Mouse (Mus musculus): Measurements from ENCODE around the gene Flad1. TPM values are rescaled to one million over a fixed set of nuclear protein-coding genes. Genes with fewer than 3 reads are reported as not detected.

The Flad1 gene
- total RNA-seq, 2 experiments from 2014 or later = 10.7 to 27.7 TPM

- ATAC-seq (replicated peaks; ENCODE audit: low FRiP score, low TSS enrichment, poor library complexity, severe bottlenecking) = no peak
Measured at GRCm38 (mm10) chr3:89364631-89365030, 47.0 kb downstream of the Flad1 start.

GRCm38 (mm10) chr3:89361675-89362074, 50.0 kb downstream of the Flad1 start, which contains the start of gene Dcst2:
TSS of gene Dcst2 (plus strand) at chr3:89361975.
- ATAC-seq (replicated peaks; ENCODE audit: low FRiP score, low TSS enrichment, poor library complexity, severe bottlenecking) = no peak

GRCm38 (mm10) chr3:89360237-89360636, 51.4 kb downstream of the Flad1 start:
- ATAC-seq (replicated peaks; ENCODE audit: low FRiP score, low TSS enrichment, poor library complexity, severe bottlenecking) = no peak

DNA sequence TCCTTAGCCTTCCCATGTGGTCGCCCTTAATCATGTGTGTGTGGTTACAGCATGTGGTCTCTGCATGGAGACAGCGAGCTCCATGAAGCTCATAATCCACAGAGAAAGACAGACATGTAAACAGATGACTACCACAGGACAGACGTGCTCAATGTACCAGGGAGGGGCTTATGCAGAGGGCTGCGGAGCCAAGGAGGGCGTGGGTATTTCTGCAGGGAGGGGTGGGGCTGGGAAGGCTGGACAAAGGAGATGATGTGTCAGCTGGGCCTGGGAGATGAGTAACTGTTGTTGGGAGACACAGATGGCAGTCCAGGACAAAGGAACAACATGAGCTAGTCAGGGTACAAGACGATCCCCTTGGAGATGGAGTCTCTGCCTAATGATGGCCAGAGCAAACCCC, 52.0 kb downstream of the Flad1 start:
- ATAC-seq (replicated peaks; ENCODE audit: low FRiP score, low TSS enrichment, poor library complexity, severe bottlenecking) = no peak

GRCm38 (mm10) chr3:89356029-89356428, 55.6 kb downstream of the Flad1 start:
- ATAC-seq (replicated peaks; ENCODE audit: low FRiP score, low TSS enrichment, poor library complexity, severe bottlenecking) = no peak

GRCm38 (mm10) chr3:89355512-89355902, 56.2 kb downstream of the Flad1 start:
- no peak for ATAC-seq (replicated peaks; ENCODE audit: low FRiP score, low TSS enrichment, poor library complexity, severe bottlenecking)

DNA sequence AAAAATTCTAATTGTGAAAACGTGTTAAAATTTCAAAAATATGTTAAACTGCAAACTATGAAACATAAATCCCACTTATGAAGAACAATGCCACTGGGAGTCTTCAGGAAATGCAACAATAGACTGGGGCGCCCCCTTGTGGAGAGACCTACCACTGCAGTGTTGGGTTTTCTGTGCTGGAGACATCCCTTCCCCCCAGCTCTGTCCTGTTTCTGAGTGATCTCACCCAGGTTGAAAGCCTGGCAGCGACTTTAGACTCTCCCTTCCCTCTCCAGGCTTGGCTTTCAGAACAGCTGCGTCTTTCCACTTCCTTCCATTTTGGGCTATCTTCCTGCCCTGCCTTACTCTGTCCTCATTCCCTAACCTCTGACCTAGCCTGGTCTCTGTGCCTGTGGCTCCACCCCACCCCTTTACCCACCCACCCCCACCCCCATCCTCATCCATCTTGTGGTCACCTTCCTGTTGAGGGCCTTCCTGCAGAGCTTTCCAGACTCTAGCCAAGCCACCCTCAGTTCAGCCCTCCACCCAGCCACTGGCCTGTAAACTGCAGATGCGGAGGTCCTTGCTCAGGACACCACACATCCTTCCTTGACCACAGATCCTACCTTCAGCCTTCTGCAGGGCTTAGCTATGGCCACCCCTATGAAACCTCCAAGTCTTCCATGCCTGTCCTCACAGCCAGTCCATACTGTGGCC, 56.7 kb downstream of the Flad1 start:
- peak; percentile 42; the same call in 1 of the 2 replicates for ATAC-seq (replicated peaks; ENCODE audit: low FRiP score, low TSS enrichment, poor library complexity, severe bottlenecking)

DNA sequence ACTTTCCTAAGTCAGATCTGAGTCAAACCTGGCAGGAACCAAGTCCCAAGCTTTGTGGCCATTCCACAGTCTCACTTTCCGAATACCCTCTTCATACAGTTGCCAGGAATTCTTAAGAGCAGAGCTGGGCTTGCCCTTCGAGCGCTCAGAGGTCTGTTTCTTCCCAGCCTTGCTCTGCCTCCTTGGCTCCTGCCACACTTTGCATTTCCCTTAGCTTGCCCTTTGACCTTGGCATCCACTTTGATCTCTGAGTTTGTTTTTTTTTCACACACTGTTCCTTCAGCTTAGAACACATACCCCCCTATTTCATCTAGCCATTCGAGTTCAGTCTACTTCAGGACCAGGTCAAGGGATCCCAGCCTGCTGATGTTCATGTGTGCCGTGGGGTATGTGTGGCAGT, 60.4 kb downstream of the Flad1 start:
- no peak for ATAC-seq (replicated peaks; ENCODE audit: low FRiP score, low TSS enrichment, poor library complexity, severe bottlenecking)

Other genes with a start within 250 kb of the Flad1 start
- 72.3 and 88.0 TPM in 2 replicates for gene Clk2, start 247.1 kb downstream of the Flad1 start, total RNA-seq (2014; fragmentation: Nextera tagmentation)
- gene Clk2, start 247.1 kb downstream of the Flad1 start, total RNA-seq (2017) = 46.6 and 69.3 TPM in 2 replicates
- gene Scamp3, start 234.4 kb downstream of the Flad1 start, total RNA-seq (2014; fragmentation: Nextera tagmentation) = 86.7 and 129 TPM in 2 replicates
- 32.8 and 34.8 TPM in 2 replicates for gene Scamp3, start 234.4 kb downstream of the Flad1 start, total RNA-seq (2017)
- gene Fam189b, start 228.7 kb downstream of the Flad1 start, total RNA-seq (2014; fragmentation: Nextera tagmentation) = 28.1 and 39.1 TPM in 2 replicates
- gene Fam189b, start 228.7 kb downstream of the Flad1 start, total RNA-seq (2017) = 6.9 and 13.7 TPM in 2 replicates
- gene Gba, start 208.9 kb downstream of the Flad1 start, total RNA-seq (2014; fragmentation: Nextera tagmentation) = 39.6 and 41.4 TPM in 2 replicates
- gene Gba, start 208.9 kb downstream of the Flad1 start, total RNA-seq (2017) = 36.5 and 44.3 TPM in 2 replicates
- gene Thbs3, start 196.7 kb downstream of the Flad1 start, total RNA-seq (2014; fragmentation: Nextera tagmentation) = 4.0 TPM in 1 of 2 replicates, not detected in the other
- 0.57 and 1.7 TPM in 2 replicates for gene Thbs3, start 196.7 kb downstream of the Flad1 start, total RNA-seq (2017)
- gene Mtx1, start 184.8 kb downstream of the Flad1 start, total RNA-seq (2014; fragmentation: Nextera tagmentation) = 114 and 122 TPM in 2 replicates
- 68.1 and 92.8 TPM in 2 replicates for gene Mtx1, start 184.8 kb downstream of the Flad1 start, total RNA-seq (2017)
- gene Muc1, start 182.8 kb downstream of the Flad1 start, total RNA-seq (2014; fragmentation: Nextera tagmentation) = not detected in 2 replicates
- gene Muc1, start 182.8 kb downstream of the Flad1 start, total RNA-seq (2017) = not detected in 2 replicates
- gene Krtcap2, start 165.9 kb downstream of the Flad1 start, total RNA-seq (2014; fragmentation: Nextera tagmentation) = 127 and 147 TPM in 2 replicates
- 119 and 124 TPM in 2 replicates for gene Krtcap2, start 165.9 kb downstream of the Flad1 start, total RNA-seq (2017)
- not detected in 2 replicates for gene Trim46, start 165.6 kb downstream of the Flad1 start, total RNA-seq (2014; fragmentation: Nextera tagmentation)
- gene Trim46, start 165.6 kb downstream of the Flad1 start, total RNA-seq (2017) = not detected in 2 replicates
- gene Dpm3, start 152.5 kb downstream of the Flad1 start, total RNA-seq (2014; fragmentation: Nextera tagmentation) = 44.2 and 75.7 TPM in 2 replicates
- 30.1 and 90.9 TPM in 2 replicates for gene Dpm3, start 152.5 kb downstream of the Flad1 start, total RNA-seq (2017)
- gene Slc50a1, start 141.3 kb downstream of the Flad1 start, total RNA-seq (2014; fragmentation: Nextera tagmentation) = 35.4 and 66.5 TPM in 2 replicates
- 31.4 and 50.3 TPM in 2 replicates for gene Slc50a1, start 141.3 kb downstream of the Flad1 start, total RNA-seq (2017)
- gene Efna1, start 130.7 kb downstream of the Flad1 start, total RNA-seq (2014; fragmentation: Nextera tagmentation) = not detected in 2 replicates
- gene Efna1, start 130.7 kb downstream of the Flad1 start, total RNA-seq (2017) = not detected in 2 replicates
- gene Efna3, start 88.9 kb downstream of the Flad1 start, total RNA-seq (2014; fragmentation: Nextera tagmentation) = not detected in 2 replicates
- not detected in 2 replicates for gene Efna3, start 88.9 kb downstream of the Flad1 start, total RNA-seq (2017)
- 0.30 TPM in 1 of 2 replicates, not detected in the other for gene Efna4, start 73.8 kb downstream of the Flad1 start, total RNA-seq (2014; fragmentation: Nextera tagmentation)
- 0.30 TPM in 1 of 2 replicates, not detected in the other for gene Efna4, start 73.8 kb downstream of the Flad1 start, total RNA-seq (2017)
- gene Adam15, start 61.9 kb downstream of the Flad1 start, total RNA-seq (2014; fragmentation: Nextera tagmentation) = 7.4 and 11.4 TPM in 2 replicates
- gene Adam15, start 61.9 kb downstream of the Flad1 start, total RNA-seq (2017) = 2.3 and 6.4 TPM in 2 replicates
- not detected in 2 replicates for gene Dcst2, start 49.9 kb downstream of the Flad1 start, total RNA-seq (2014; fragmentation: Nextera tagmentation)
- gene Dcst2, start 49.9 kb downstream of the Flad1 start, total RNA-seq (2017) = not detected in 2 replicates
- not detected in 2 replicates for gene Dcst1, start 46.6 kb downstream of the Flad1 start, total RNA-seq (2014; fragmentation: Nextera tagmentation)
- not detected in 2 replicates for gene Dcst1, start 46.6 kb downstream of the Flad1 start, total RNA-seq (2017)
- 5.0 and 6.6 TPM in 2 replicates for gene Zbtb7b, start 17.1 kb downstream of the Flad1 start, total RNA-seq (2014; fragmentation: Nextera tagmentation)
- gene Zbtb7b, start 17.1 kb downstream of the Flad1 start, total RNA-seq (2017) = 7.3 and 11.5 TPM in 2 replicates
- gene Lenep, start 9.1 kb downstream of the Flad1 start, total RNA-seq (2014; fragmentation: Nextera tagmentation) = 3.5 and 3.6 TPM in 2 replicates
- not detected in 2 replicates for gene Lenep, start 9.1 kb downstream of the Flad1 start, total RNA-seq (2017)
- gene Cks1b, start 6.5 kb upstream of the Flad1 start, total RNA-seq (2014; fragmentation: Nextera tagmentation) = 185 and 237 TPM in 2 replicates
- gene Cks1b, start 6.5 kb upstream of the Flad1 start, total RNA-seq (2017) = 127 and 184 TPM in 2 replicates
- 95.9 and 113 TPM in 2 replicates for gene Shc1, start 6.6 kb upstream of the Flad1 start, total RNA-seq (2014; fragmentation: Nextera tagmentation)
- gene Shc1, start 6.6 kb upstream of the Flad1 start, total RNA-seq (2017) = 40.2 and 68.5 TPM in 2 replicates
- 38.5 and 42.2 TPM in 2 replicates for gene Pygo2, start 18.3 kb upstream of the Flad1 start, total RNA-seq (2014; fragmentation: Nextera tagmentation)
- 9.6 and 19.9 TPM in 2 replicates for gene Pygo2, start 18.3 kb upstream of the Flad1 start, total RNA-seq (2017)
- 7.5 and 8.2 TPM in 2 replicates for gene Pbxip1, start 24.8 kb upstream of the Flad1 start, total RNA-seq (2014; fragmentation: Nextera tagmentation)
- 14.6 and 30.4 TPM in 2 replicates for gene Pbxip1, start 24.8 kb upstream of the Flad1 start, total RNA-seq (2017)
- gene Pmvk, start 42.7 kb upstream of the Flad1 start, total RNA-seq (2014; fragmentation: Nextera tagmentation) = 29.1 and 66.3 TPM in 2 replicates
- 28.2 and 33.5 TPM in 2 replicates for gene Pmvk, start 42.7 kb upstream of the Flad1 start, total RNA-seq (2017)
- gene Kcnn3, start 108.3 kb upstream of the Flad1 start, total RNA-seq (2014; fragmentation: Nextera tagmentation) = not detected in 2 replicates
- not detected in 2 replicates for gene Kcnn3, start 108.3 kb upstream of the Flad1 start, total RNA-seq (2017)